Mouse (Mus musculus) T-helper 17 cell (primary cell): Measurements from ENCODE around the gene Lypd6b.

Experiments used
- in situ Hi-C, 2 experiments: fragments of 300-600 bp; cut with MboI, MseI; formaldehyde crosslinking; loops; 1 replicate in 1 of 2; 2 replicates in 1 of 2; pipeline ENCODE4 v1.15.1; 2025; ENCODE audit warnings: high pct_unique_total_duplicates in 2 of 2

Lypd6b gene

GRCm38 (mm10) chr2:49815696-49816320 lies 28.3 kb downstream of the Lypd6b start:
- in situ Hi-C loops, result loop anchor here in 1 of 2 experiments (10.0 kb wide), 1 partner anchor 1309 kb away; no protein-coding TSS in a partner anchor

GRCm38 (mm10) chr2:49816549-49816948 lies 29.1 kb downstream of the Lypd6b start:
- in situ Hi-C loops, result loop anchor here in 1 of 2 experiments (10.0 kb wide), 1 partner anchor 1308 kb away; no protein-coding TSS in a partner anchor

GRCm38 (mm10) chr2:49817151-49817550 lies 29.7 kb downstream of the Lypd6b start:
- in situ Hi-C loops, result loop anchor here in 1 of 2 experiments (10.0 kb wide), 1 partner anchor 1308 kb away; no protein-coding TSS in a partner anchor

- in situ Hi-C loops, result loop anchor here in 1 of 2 experiments (10.0 kb wide), 1 partner anchor 1307 kb away; no protein-coding TSS in a partner anchor
These were observed 30.6 kb downstream of the Lypd6b start for GRCm38 (mm10) chr2:49818126-49818525.

- in situ Hi-C loops, result no loop called here
These were observed 34.8 kb downstream of the Lypd6b start for GRCm38 (mm10) chr2:49822312-49822711.

GRCm38 (mm10) chr2:49825588-49825987 lies 38.1 kb downstream of the Lypd6b start:
- in situ Hi-C loops, result no loop called here

GRCm38 (mm10) chr2:49827756-49828155 lies 40.3 kb downstream of the Lypd6b start:
- in situ Hi-C loops, result no loop called here

GRCm38 (mm10) chr2:49830369-49830768 lies 42.9 kb downstream of the Lypd6b start:
- in situ Hi-C loops, result loop anchor here in 1 of 2 experiments (10.0 kb wide), 1 partner anchor 836 kb away; no protein-coding TSS in a partner anchor

GRCm38 (mm10) chr2:49832277-49832803 lies 44.9 kb downstream of the Lypd6b start:
- in situ Hi-C loops, result loop anchor here in 1 of 2 experiments (10.0 kb wide), 1 partner anchor 838 kb away; no protein-coding TSS in a partner anchor

GRCm38 (mm10) chr2:49837454-49838059 lies 50.1 kb downstream of the Lypd6b start:
- in situ Hi-C loops, result loop anchor here in 1 of 2 experiments (10.0 kb wide), 1 partner anchor 843 kb away; no protein-coding TSS in a partner anchor

GRCm38 (mm10) chr2:49838611-49839010 lies 51.1 kb downstream of the Lypd6b start:
- in situ Hi-C loops, result loop anchor here in 1 of 2 experiments (10.0 kb wide), 1 partner anchor 844 kb away; no protein-coding TSS in a partner anchor

- in situ Hi-C loops, result no loop called here
These were observed 53.1 kb downstream of the Lypd6b start for GRCm38 (mm10) chr2:49840573-49840972.

GRCm38 (mm10) chr2:49841089-49841488 lies 53.6 kb downstream of the Lypd6b start:
- in situ Hi-C loops, result no loop called here

- in situ Hi-C loops, result no loop called here
These were observed 57.6 kb downstream of the Lypd6b start for GRCm38 (mm10) chr2:49845104-49845503.

- in situ Hi-C loops, result no loop called here
These were observed 58.6 kb downstream of the Lypd6b start for GRCm38 (mm10) chr2:49846097-49846496.

GRCm38 (mm10) chr2:49846880-49847279 lies 59.4 kb downstream of the Lypd6b start:
- in situ Hi-C loops, result no loop called here

- in situ Hi-C loops, result no loop called here
These were observed 60.3 kb downstream of the Lypd6b start for GRCm38 (mm10) chr2:49847831-49848230.

- in situ Hi-C loops, result no loop called here
These were observed 62.3 kb downstream of the Lypd6b start for GRCm38 (mm10) chr2:49849771-49850170.

- in situ Hi-C loops, result no loop called here
These were observed 64.5 kb downstream of the Lypd6b start for GRCm38 (mm10) chr2:49851977-49852376.

- in situ Hi-C loops, result no loop called here
These were observed 68.7 kb downstream of the Lypd6b start for GRCm38 (mm10) chr2:49856161-49856564.

- in situ Hi-C loops, result no loop called here
These were observed 69.1 kb downstream of the Lypd6b start for GRCm38 (mm10) chr2:49856584-49856983.

- in situ Hi-C loops, result no loop called here
These were observed 72.9 kb downstream of the Lypd6b start for GRCm38 (mm10) chr2:49860219-49860962.
